Mouse (Mus musculus) adipose tissue, adult 10 weeks (tissue): ENCODE measurements around the gene Vsnl1. TPM values are rescaled to one million over a fixed set of nuclear protein-coding genes. Genes with fewer than 3 reads are reported as not detected.

Experiments
- polyA plus RNA-seq: library from polyadenylated mRNA; stranded (reverse); fragments of 350-450 nt; fragmentation: Illumina TruSeq; extraction: RNeasy Lipid Tissue Mini Kit (QIAGEN cat#74804); gene quantifications from one replicate; pipeline ENCODE4 v1.2.3, GENCODE M21; 2014; ENCODE audit warnings: low read depth, low replicate concordance

The Vsnl1 gene
- polyA plus RNA-seq, result 0.36 TPM

DNA sequence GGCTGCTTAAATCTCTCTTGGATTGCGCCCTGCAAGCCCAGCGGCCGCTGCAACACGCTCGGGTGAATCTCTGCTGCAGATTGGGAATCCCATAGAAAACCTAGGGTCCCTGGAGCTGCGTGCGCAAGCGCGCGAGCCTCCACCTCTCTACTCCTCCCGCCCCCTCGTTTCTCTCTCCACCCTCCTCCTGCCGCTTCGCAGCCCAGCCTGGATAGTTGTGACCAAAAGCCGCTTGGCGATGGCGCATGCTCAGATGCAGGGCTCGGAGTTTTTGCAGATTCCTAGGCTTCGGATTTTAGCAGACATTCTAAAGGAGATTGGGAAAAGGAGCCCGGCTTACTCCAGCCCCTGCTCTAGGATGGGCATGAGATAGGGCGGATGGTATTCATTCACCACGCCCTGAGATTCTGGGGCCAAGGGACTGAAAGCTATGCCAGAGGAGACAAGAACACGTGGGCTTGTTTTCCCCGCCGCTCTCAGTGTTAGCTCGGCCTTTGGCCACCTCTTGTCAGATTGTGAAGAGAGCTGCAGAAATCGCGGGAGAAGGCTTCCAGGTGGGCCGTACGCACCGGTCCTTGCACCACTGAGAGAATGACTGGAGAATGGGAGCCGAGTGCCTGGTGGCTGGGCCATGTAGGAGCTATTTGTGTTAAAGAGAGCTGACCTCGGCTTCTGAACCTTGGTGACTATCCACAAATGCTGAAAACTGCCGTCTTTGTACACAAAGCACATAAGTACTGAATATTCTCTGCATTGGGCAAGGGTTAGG lies at the start of gene Vsnl1:
Gene Vsnl1, minus strand, starts transcription at position 117 of the 769 bp plus-strand sequence.

DNA sequence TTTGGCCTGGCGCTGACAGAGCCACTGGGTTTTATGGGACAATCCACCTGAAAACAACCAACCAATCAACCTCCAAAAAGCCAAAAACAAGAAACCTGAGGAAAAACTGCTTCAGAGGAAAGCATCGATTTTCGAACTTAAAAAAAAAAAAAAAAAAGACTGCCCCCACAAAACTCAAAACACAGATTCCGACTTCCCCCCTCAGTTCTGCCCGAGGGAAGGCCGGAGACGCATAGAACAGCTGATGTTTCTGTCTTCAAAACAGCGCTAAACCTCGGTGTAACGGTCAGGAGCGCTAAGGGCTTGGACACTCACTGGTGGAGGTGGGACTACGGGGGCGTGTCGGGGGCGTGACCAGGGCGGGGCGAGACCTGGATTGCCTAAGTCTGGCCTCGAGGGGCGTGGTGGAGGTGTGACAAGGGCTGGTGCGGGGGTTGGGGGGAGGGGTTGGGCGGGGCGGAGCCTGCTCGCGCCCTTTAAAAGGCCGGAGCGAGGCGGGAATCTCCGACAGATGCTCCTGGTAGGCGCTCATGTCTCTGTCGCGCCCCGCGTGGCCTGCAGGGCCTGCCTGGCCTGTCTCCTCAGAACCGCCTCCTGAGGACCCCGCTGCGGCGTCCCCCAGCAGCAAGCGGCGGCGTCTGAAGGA lies 19.3 kb upstream of the Vsnl1 start, which contains the start of gene Rad51ap2:
Gene Rad51ap2, plus strand, starts transcription at position 531 of the 646 bp plus-strand sequence.

Other genes starting within 250 kb of the Vsnl1 start
- not detected for gene Msgn1, start 227.6 kb downstream of the Vsnl1 start, polyA plus RNA-seq
- gene Gen1, start 170.8 kb downstream of the Vsnl1 start, polyA plus RNA-seq, result 2.1 TPM
- 28.2 TPM for gene Smc6, start 170.7 kb downstream of the Vsnl1 start, polyA plus RNA-seq
- gene Rad51ap2, start 19.5 kb upstream of the Vsnl1 start, polyA plus RNA-seq, result 0.12 TPM